Mouse (Mus musculus): Measurements from ENCODE around the gene Arhgap17.

- TF ChIP-seq GATA1 (IDR thresholded peaks at IDR 0.05; ENCODE audit: borderline replicate concordance, low read length) (no peak), FLI1 (IDR thresholded peaks at IDR 0.05; ENCODE audit: low read length) (no peak)
These were observed 33.4 kb downstream of the Arhgap17 start for GRCm38 (mm10) chr7:123336322-123336721.

Data from megakaryocyte, embryonic 14.5 days (primary cell).